Mouse (Mus musculus) kidney, adult 11 months (tissue): ENCODE data around the gene Glyat.
"Not testable (repeated sequence)": the region's sequence is repeated elsewhere in the genome, so short reads cannot be mapped to it uniquely, and the experiment has no call there.

Source experiments
- DNase-seq: peaks from one replicate; pipeline ENCODE4 v3.0.0; 2022

The Glyat gene

GRCm38 (mm10) chr19:12633176-12633575 is at the start of gene Glyat:
Gene Glyat, plus strand, starts transcription at chr19:12633308.
- peak; percentile 68 for DNase-seq

GRCm38 (mm10) chr19:12585310-12585709 is 47.8 kb upstream of the Glyat start:
- no peak for DNase-seq

- DNase-seq: peak; percentile 62
Measured at GRCm38 (mm10) chr19:12591908-12592307, 41.2 kb upstream of the Glyat start.

- DNase-seq: no peak
Measured at GRCm38 (mm10) chr19:12595135-12595529, 38.0 kb upstream of the Glyat start.

- peak; percentile 81 for DNase-seq
Measured at GRCm38 (mm10) chr19:12595530-12596289, 37.4 kb upstream of the Glyat start.

GRCm38 (mm10) chr19:12596290-12597072 is 36.6 kb upstream of the Glyat start:
- DNase-seq: peak; percentile 36

GRCm38 (mm10) chr19:12597073-12597405 is 36.1 kb upstream of the Glyat start:
- DNase-seq: peak; percentile 59

- peak; percentile 28 for DNase-seq
Measured at GRCm38 (mm10) chr19:12598674-12599073, 34.4 kb upstream of the Glyat start.

- no peak for DNase-seq
Measured at GRCm38 (mm10) chr19:12599674-12600073, 33.4 kb upstream of the Glyat start, which contains the start of gene Gm4952. Gene Gm4952, plus strand, starts transcription at chr19:12599974.

- no peak for DNase-seq
Measured at GRCm38 (mm10) chr19:12600684-12601480, 32.2 kb upstream of the Glyat start.

- DNase-seq: peak; percentile 75
Measured at GRCm38 (mm10) chr19:12608336-12608735, 24.8 kb upstream of the Glyat start.

- DNase-seq: no peak
Measured at GRCm38 (mm10) chr19:12613646-12614045, 19.5 kb upstream of the Glyat start.

- DNase-seq: no peak
Measured at GRCm38 (mm10) chr19:12634259-12634658, 1.2 kb downstream of the Glyat start.

GRCm38 (mm10) chr19:12634963-12635362 is 1.9 kb downstream of the Glyat start:
- DNase-seq: no peak

GRCm38 (mm10) chr19:12636863-12637262 is 3.8 kb downstream of the Glyat start:
- no peak for DNase-seq

GRCm38 (mm10) chr19:12638049-12638448 is 4.9 kb downstream of the Glyat start:
- no peak for DNase-seq

- no peak for DNase-seq
Measured at GRCm38 (mm10) chr19:12649511-12649910, 16.4 kb downstream of the Glyat start.

- DNase-seq: no peak
Measured at GRCm38 (mm10) chr19:12666156-12666555, 33.0 kb downstream of the Glyat start.

- not testable (repeated sequence) for DNase-seq
Measured at GRCm38 (mm10) chr19:12668601-12669000, 35.5 kb downstream of the Glyat start.

GRCm38 (mm10) chr19:12670139-12670538 is 37.0 kb downstream of the Glyat start, which contains the start of gene Olfr1442:
Gene Olfr1442, plus strand, starts transcription at chr19:12670439.
- DNase-seq: no peak

- no peak for DNase-seq
Measured at GRCm38 (mm10) chr19:12671051-12671450, 37.9 kb downstream of the Glyat start.

GRCm38 (mm10) chr19:12677812-12678211 is 44.7 kb downstream of the Glyat start, which contains the start of gene Olfr1443:
Gene Olfr1443, plus strand, starts transcription at chr19:12678112.
- DNase-seq: no peak

- DNase-seq: no peak
Measured at GRCm38 (mm10) chr19:12684638-12685037, 51.5 kb downstream of the Glyat start.
